22 mouse cellular contexts compared by ENCODE assay signal in genomic region chr7:45007846-45008245, GRCm38 (mm10). TPM values are rescaled to one million over a fixed set of nuclear protein-coding genes. Genes with fewer than 3 reads are reported as not detected.
DNase-seq lines count a peak whose midpoint lies in the region; ATAC-seq and TF ChIP-seq lines count a peak whose summit lies in the region.
"Had no signal": no experiment of that assay in that cellular context is flagged by ENCODE, and none has a peak within 500 bp of the region (broad histone marks: within the 10 kb centered on the region; RNA-seq: fewer than 3 reads in every experiment).

No protein-coding gene starts in this region.

- peaks cover 100% of the 10 kb centered on the region for H3K36me3 ChIP-seq in forebrain, embryonic 10.5 days (replicated peaks)
- peaks cover 99% of the 10 kb centered on the region for H3K36me3 ChIP-seq in forebrain, embryonic 14.5 days (ENCODE audit: control insufficient read depth, insufficient read depth, low read length)
- H3K36me3 ChIP-seq in E14TG2a.4 (ENCODE audit: insufficient read depth, low read length) (peaks cover 98% of the 10 kb centered on the region), G1E (replicated peaks) (peaks cover 99% of the 10 kb centered on the region)
- peaks cover 100% of the 10 kb centered on the region for H3K36me3 ChIP-seq in limb, embryonic 10.5 days
- peaks cover 94% of the 10 kb centered on the region for H3K36me3 ChIP-seq in hindbrain, embryonic 12.5 days

- no peak for DNase-seq in forebrain, embryonic 10.5 days (ENCODE audit: extremely low spot score, low spot score)
- no peak for DNase-seq in forebrain, embryonic 14.5 days (ENCODE audit: low spot score)
- DNase-seq in G1E (ENCODE audit: low spot score) = no peak
- DNase-seq in limb, embryonic 10.5 days (ENCODE audit: low spot score) = no peak
- DNase-seq in urinary bladder, postnatal 36 days (ENCODE audit: low spot score in 2 of 2) = no peak
- DNase-seq: adrenal gland, postnatal 14 days; cerebellum, adult 2 months; cerebellum, postnatal 14 days; embryo, embryonic 11 days; forebrain, postnatal 0 days; gastrocnemius, adult 2 months; gastrocnemius, postnatal 25 days; heart, postnatal 10 days; heart, postnatal 4 days had no signal

- no peak for ATAC-seq in forebrain, embryonic 14.5 days
- no peak for ATAC-seq in G1E (ENCODE audit: extremely low read depth, insufficient number of reproducible peaks, low FRiP score, poor library complexity, severe bottlenecking)
- no peak for ATAC-seq in hindbrain, embryonic 12.5 days (ENCODE audit: low FRiP score)
- ATAC-seq: activated CD4-positive, CD25-positive, alpha-beta regulatory T cell, adult 4 months; forebrain, postnatal 0 days; hindbrain, postnatal 0 days had no signal

- H3K4me2 ChIP-seq in forebrain, embryonic 14.5 days (ENCODE audit: low read length) = no peak overlapping the region
- no peak overlapping the region for H3K4me2 ChIP-seq in hindbrain, embryonic 12.5 days (replicated peaks)
- H3K4me2 ChIP-seq: embryonic facial prominence, embryonic 12.5 days; forebrain, embryonic 12.5 days; hindbrain, embryonic 13.5 days had no signal

- H3K27me3 ChIP-seq in forebrain, embryonic 10.5 days (ENCODE audit: poor library complexity, severe bottlenecking) = no peaks in the 10 kb centered on the region
- H3K27me3 ChIP-seq in forebrain, embryonic 14.5 days (replicated peaks; ENCODE audit: control insufficient read depth, insufficient read depth, low read length) = no peaks in the 10 kb centered on the region
- H3K27me3 ChIP-seq in E14TG2a.4 (ENCODE audit: insufficient read depth, low read length) (peaks cover 3% of the 10 kb centered on the region; the same call in 1 of the 2 replicates), G1E (ENCODE audit: insufficient read depth, low read length) (no peaks in the 10 kb centered on the region)
- H3K27me3 ChIP-seq in limb, embryonic 10.5 days (ENCODE audit: low read depth, poor library complexity, severe bottlenecking) = no peaks in the 10 kb centered on the region
- H3K27me3 ChIP-seq in hindbrain, embryonic 12.5 days = no peaks in the 10 kb centered on the region
- H3K27me3 ChIP-seq: embryonic facial prominence, embryonic 12.5 days; forebrain, embryonic 12.5 days; hindbrain, embryonic 13.5 days had no signal

- peak overlapping the region; percentile 5; the same call in 1 of the 2 replicates for H3K4me3 ChIP-seq in forebrain, embryonic 10.5 days
- H3K4me3 ChIP-seq in forebrain, embryonic 14.5 days (ENCODE audit: low read depth, low read length) = no peak overlapping the region
- H3K4me3 ChIP-seq in E14TG2a.4 (replicated peaks; ENCODE audit: low read length) (peak overlapping the region; percentile 67), G1E (ENCODE audit: low read depth, low read length) (peak overlapping the region; percentile 30)
- peak overlapping the region; percentile 1; the same call in 1 of the 2 replicates for H3K4me3 ChIP-seq in limb, embryonic 10.5 days
- no peak overlapping the region for H3K4me3 ChIP-seq in hindbrain, embryonic 12.5 days
- H3K4me3 ChIP-seq: embryonic facial prominence, embryonic 12.5 days; forebrain, embryonic 12.5 days; gastrocnemius, adult 2 months; heart, embryonic 10.5 days; hindbrain, embryonic 13.5 days had no signal

- no peak for TF ChIP-seq CTCF in E14TG2a.4 (conservative IDR thresholded peaks at IDR 0.05; ENCODE audit: low read length)
- TF ChIP-seq CTCF in G1E (IDR thresholded peaks at IDR 0.05; ENCODE audit: low read depth, low read length) = no peak

- H3K27ac ChIP-seq in forebrain, embryonic 10.5 days = no peak overlapping the region
- no peak overlapping the region for H3K27ac ChIP-seq in forebrain, embryonic 14.5 days (ENCODE audit: low read depth, low read length)
- H3K27ac ChIP-seq in limb, embryonic 10.5 days = no peak overlapping the region
- no peak overlapping the region for H3K27ac ChIP-seq in hindbrain, embryonic 12.5 days
- H3K27ac ChIP-seq: embryonic facial prominence, embryonic 12.5 days; forebrain, embryonic 12.5 days; gastrocnemius, adult 2 months; heart, embryonic 10.5 days; hindbrain, embryonic 13.5 days; hindbrain, postnatal 0 days had no signal

- H3K4me1 ChIP-seq in forebrain, embryonic 10.5 days = 0 out of 2 replicates have a peak, but pooled peaks cover 2% of the 10 kb centered on the region
- H3K4me1 ChIP-seq in forebrain, embryonic 14.5 days (ENCODE audit: control insufficient read depth, insufficient read depth, low read length) = no peaks in the 10 kb centered on the region
- H3K4me1 ChIP-seq in E14TG2a.4 (replicated peaks; ENCODE audit: low read depth, low read length) (peaks cover 65% of the 10 kb centered on the region), G1E (ENCODE audit: insufficient read depth, low read depth, low read length) (peaks cover 55% of the 10 kb centered on the region)
- H3K4me1 ChIP-seq in limb, embryonic 10.5 days = peaks cover 10% of the 10 kb centered on the region
- H3K4me1 ChIP-seq in hindbrain, embryonic 12.5 days = no peaks in the 10 kb centered on the region; the same call in 1 of the 2 replicates
- H3K4me1 ChIP-seq: embryonic facial prominence, embryonic 12.5 days; forebrain, embryonic 12.5 days; hindbrain, embryonic 13.5 days had no signal

- no peaks in the 10 kb centered on the region for H3K9me3 ChIP-seq in forebrain, embryonic 10.5 days
- H3K9me3 ChIP-seq in forebrain, embryonic 14.5 days (replicated peaks; ENCODE audit: control insufficient read depth, low read length) = no peaks in the 10 kb centered on the region
- H3K9me3 ChIP-seq in E14TG2a.4 (ENCODE audit: low read length) (no peaks in the 10 kb centered on the region), G1E (replicated peaks) (peaks cover 7% of the 10 kb centered on the region)
- no peaks in the 10 kb centered on the region for H3K9me3 ChIP-seq in limb, embryonic 10.5 days (replicated peaks)
- no peaks in the 10 kb centered on the region for H3K9me3 ChIP-seq in hindbrain, embryonic 12.5 days (replicated peaks)
- H3K9me3 ChIP-seq: embryonic facial prominence, embryonic 12.5 days; forebrain, embryonic 12.5 days; heart, embryonic 10.5 days; hindbrain, embryonic 13.5 days had no signal

- H3K9ac ChIP-seq in forebrain, embryonic 14.5 days (ENCODE audit: low read length) = no peak overlapping the region
- no peak overlapping the region for H3K9ac ChIP-seq in hindbrain, embryonic 12.5 days
- H3K9ac ChIP-seq: embryonic facial prominence, embryonic 12.5 days; forebrain, embryonic 12.5 days; forebrain, postnatal 0 days; hindbrain, embryonic 13.5 days had no signal

- 96% methylated on average over 30 of the region's 30 CpGs for WGBS in forebrain, embryonic 10.5 days
- WGBS in forebrain, embryonic 14.5 days = 95% methylated on average over 30 of the region's 30 CpGs
- 96% methylated on average over 30 of the region's 30 CpGs for WGBS in limb, embryonic 10.5 days
- 96% methylated on average over 30 of the region's 30 CpGs for WGBS in hindbrain, embryonic 12.5 days

RNA-seq across cellular contexts. Expression of gene Scaf1, which starts 8.3 kb away (rescaled TPM):
- polyA plus RNA-seq in forebrain, embryonic 10.5 days (2016; fragmentation: Nextera tagmentation; extraction: Ambion mirVana) = 39.9 and 41.0 TPM in 2 replicates
- polyA plus RNA-seq in forebrain, embryonic 14.5 days (2014; fragmentation: Nextera tagmentation; extraction: Ambion mirVana) = 40.5 and 47.8 TPM in 2 replicates
- total RNA-seq in G1E (2014; fragmentation: Nextera tagmentation) = 66.0 and 111 TPM in 2 replicates
- total RNA-seq in G1E (2017) = 11.3 and 13.5 TPM in 2 replicates
- polyA plus RNA-seq in G1E (2012) = 203 and 244 TPM in 2 replicates
- 47.8 and 50.6 TPM in 2 replicates for polyA plus RNA-seq in limb, embryonic 10.5 days (2016; fragmentation: Nextera tagmentation; extraction: Ambion mirVana)
- 50.6 and 52.4 TPM in 2 replicates for polyA plus RNA-seq in hindbrain, embryonic 12.5 days (2016; fragmentation: Nextera tagmentation; extraction: Ambion mirVana)

RNA-seq across cellular contexts. Expression of gene Bcl2l12, which starts 9.3 kb away (rescaled TPM):
- polyA plus RNA-seq in forebrain, embryonic 10.5 days (2016; fragmentation: Nextera tagmentation; extraction: Ambion mirVana) = 80.7 and 83.9 TPM in 2 replicates
- 20.0 and 23.4 TPM in 2 replicates for polyA plus RNA-seq in forebrain, embryonic 14.5 days (2014; fragmentation: Nextera tagmentation; extraction: Ambion mirVana)
- total RNA-seq in G1E (2014; fragmentation: Nextera tagmentation) (11.1 and 13.9 TPM in 2 replicates), G1E (2017) (15.6 and 20.4 TPM in 2 replicates)
- polyA plus RNA-seq in G1E (2012) = 65.9 and 74.6 TPM in 2 replicates
- polyA plus RNA-seq in limb, embryonic 10.5 days (2016; fragmentation: Nextera tagmentation; extraction: Ambion mirVana) = 89.7 and 92.2 TPM in 2 replicates
- 46.7 and 46.8 TPM in 2 replicates for polyA plus RNA-seq in hindbrain, embryonic 12.5 days (2016; fragmentation: Nextera tagmentation; extraction: Ambion mirVana)

RNA-seq across cellular contexts. Expression of gene Rras, which starts 9.9 kb away (rescaled TPM):
- polyA plus RNA-seq in forebrain, embryonic 10.5 days (2016; fragmentation: Nextera tagmentation; extraction: Ambion mirVana) = 15.0 and 16.8 TPM in 2 replicates
- 11.4 and 14.7 TPM in 2 replicates for polyA plus RNA-seq in forebrain, embryonic 14.5 days (2014; fragmentation: Nextera tagmentation; extraction: Ambion mirVana)
- 16.3 and 22.1 TPM in 2 replicates for total RNA-seq in G1E (2014; fragmentation: Nextera tagmentation)
- 3.1 and 3.2 TPM in 2 replicates for total RNA-seq in G1E (2017)
- 5.6 and 6.9 TPM in 2 replicates for polyA plus RNA-seq in G1E (2012)
- 15.6 and 18.3 TPM in 2 replicates for polyA plus RNA-seq in limb, embryonic 10.5 days (2016; fragmentation: Nextera tagmentation; extraction: Ambion mirVana)
- polyA plus RNA-seq in hindbrain, embryonic 12.5 days (2016; fragmentation: Nextera tagmentation; extraction: Ambion mirVana) = 22.6 and 23.2 TPM in 2 replicates

RNA-seq across cellular contexts. Expression of gene Irf3, which starts 10.4 kb away (rescaled TPM):
- 70.5 and 76.0 TPM in 2 replicates for polyA plus RNA-seq in forebrain, embryonic 10.5 days (2016; fragmentation: Nextera tagmentation; extraction: Ambion mirVana)
- polyA plus RNA-seq in forebrain, embryonic 14.5 days (2014; fragmentation: Nextera tagmentation; extraction: Ambion mirVana) = 52.7 and 60.6 TPM in 2 replicates
- total RNA-seq in G1E (2014; fragmentation: Nextera tagmentation) (129 and 135 TPM in 2 replicates), G1E (2017) (107 and 135 TPM in 2 replicates)
- 65.6 and 87.1 TPM in 2 replicates for polyA plus RNA-seq in G1E (2012)
- polyA plus RNA-seq in limb, embryonic 10.5 days (2016; fragmentation: Nextera tagmentation; extraction: Ambion mirVana) = 74.7 and 75.0 TPM in 2 replicates
- 62.7 and 74.3 TPM in 2 replicates for polyA plus RNA-seq in hindbrain, embryonic 12.5 days (2016; fragmentation: Nextera tagmentation; extraction: Ambion mirVana)

RNA-seq across cellular contexts. Expression of gene Prmt1, which starts 21.5 kb away (rescaled TPM):
- 909 and 984 TPM in 2 replicates for polyA plus RNA-seq in forebrain, embryonic 10.5 days (2016; fragmentation: Nextera tagmentation; extraction: Ambion mirVana)
- 241 and 274 TPM in 2 replicates for polyA plus RNA-seq in forebrain, embryonic 14.5 days (2014; fragmentation: Nextera tagmentation; extraction: Ambion mirVana)
- total RNA-seq in G1E (2014; fragmentation: Nextera tagmentation) (165 and 169 TPM in 2 replicates), G1E (2017) (97.2 and 113 TPM in 2 replicates)
- 89.5 and 105 TPM in 2 replicates for polyA plus RNA-seq in G1E (2012)
- 979 and 1,027 TPM in 2 replicates for polyA plus RNA-seq in limb, embryonic 10.5 days (2016; fragmentation: Nextera tagmentation; extraction: Ambion mirVana)
- 551 and 566 TPM in 2 replicates for polyA plus RNA-seq in hindbrain, embryonic 12.5 days (2016; fragmentation: Nextera tagmentation; extraction: Ambion mirVana)

Comparison
In these comparisons a context has a peak if more than half of its experiments do, and no peak if none do; other contexts are left out.
1. H3K4me3 ChIP-seq: peak in forebrain, embryonic 10.5 days (single experiment), E14TG2a.4 (single experiment), G1E (single experiment) and limb, embryonic 10.5 days (single experiment); none in forebrain, embryonic 14.5 days (single experiment) and hindbrain, embryonic 12.5 days (single experiment).